Mouse (Mus musculus): ENCODE data around the gene Lamc2.

Lamc2 gene

DNA sequence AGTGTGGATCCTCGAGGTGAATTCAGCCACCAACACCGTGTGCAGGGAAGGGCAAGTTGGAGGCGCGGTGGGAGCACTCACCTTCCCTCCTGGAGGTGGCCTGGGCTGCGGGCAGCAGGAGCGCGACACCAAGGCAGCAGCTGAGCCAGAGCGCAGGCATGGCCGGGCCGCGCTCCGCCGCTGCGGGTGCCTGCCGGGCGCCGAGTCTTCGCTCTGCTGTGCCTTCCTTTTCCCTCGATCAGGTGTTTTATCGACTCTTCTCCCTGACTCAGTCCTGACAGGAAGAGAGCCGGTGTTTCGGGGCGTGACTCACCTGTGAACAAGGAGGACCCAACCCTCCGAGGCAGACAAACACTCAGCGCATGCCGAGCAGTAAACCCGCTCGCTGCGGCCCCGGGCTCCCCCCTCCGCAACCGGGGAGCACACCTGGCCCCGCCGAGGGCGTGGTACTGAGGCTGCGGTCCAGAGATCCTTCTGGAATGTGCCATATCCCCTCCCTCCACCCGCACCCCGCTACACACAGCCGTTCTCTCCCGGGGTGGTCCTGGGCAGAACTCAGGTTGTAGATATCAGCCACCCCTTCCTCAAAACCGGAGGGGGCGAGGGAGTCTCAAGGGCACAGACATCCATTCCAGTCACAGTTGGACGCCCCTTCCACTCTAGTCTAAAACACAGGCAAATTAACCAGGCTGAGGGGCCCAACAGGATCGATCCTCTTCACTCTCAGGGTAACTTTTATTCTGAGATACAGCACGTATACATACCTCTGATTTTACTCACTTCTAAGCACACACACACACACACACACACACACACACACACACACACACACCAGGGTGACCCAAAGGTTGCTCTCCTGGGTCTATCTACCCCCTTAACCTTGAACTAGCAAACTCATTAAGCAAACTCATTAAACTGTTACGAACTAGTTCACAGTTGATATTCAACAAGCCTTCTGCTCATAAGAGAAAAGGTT lies at the start of gene Lamc2:
Lamc2 (minus strand) TSS at position 620 of the 976 bp plus-strand sequence.
- DNase-seq (ENCODE audit: low spot score in 2 of 2), result no peak

DNA sequence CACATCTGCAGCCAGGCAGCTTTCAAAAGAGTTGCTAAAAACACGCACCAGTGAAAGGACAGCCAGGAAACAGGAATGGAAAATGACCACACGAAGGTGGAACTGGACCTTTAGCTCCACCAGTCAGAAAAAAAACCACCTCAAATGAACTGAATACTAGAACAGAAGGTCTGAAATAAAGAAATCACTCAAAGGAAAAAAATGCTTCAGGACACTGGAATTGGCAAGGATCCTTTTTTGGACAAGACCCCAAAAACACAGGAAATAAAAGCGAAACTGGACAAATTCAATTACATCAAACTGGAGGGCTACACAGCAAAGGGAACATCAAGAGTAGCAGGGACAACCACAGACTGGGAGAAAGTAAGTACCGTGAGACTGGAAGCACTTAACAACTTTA lies 49.3 kb upstream of the Lamc2 start:
- no peak for DNase-seq (ENCODE audit: low spot score in 2 of 2)

DNA sequence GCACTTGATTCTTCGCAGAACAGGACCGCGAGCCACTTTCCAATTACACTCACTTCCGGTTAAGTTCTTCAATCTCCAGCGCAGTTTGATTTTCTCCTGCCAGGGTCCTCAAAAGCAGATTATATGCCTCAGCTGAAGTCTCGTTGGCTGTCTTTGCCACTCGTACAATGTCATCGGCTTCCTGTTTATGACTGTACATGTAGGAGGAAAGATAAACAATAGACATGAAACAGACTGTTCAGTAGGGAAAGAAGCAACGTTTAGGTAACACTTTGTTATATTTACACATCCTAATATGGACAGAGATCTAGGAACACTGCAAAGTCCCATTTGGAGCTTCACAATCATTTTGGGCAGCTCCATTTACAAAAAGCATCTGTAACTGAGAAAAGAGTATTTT lies 45.4 kb upstream of the Lamc2 start:
- no peak for DNase-seq (ENCODE audit: low spot score in 2 of 2)

DNA sequence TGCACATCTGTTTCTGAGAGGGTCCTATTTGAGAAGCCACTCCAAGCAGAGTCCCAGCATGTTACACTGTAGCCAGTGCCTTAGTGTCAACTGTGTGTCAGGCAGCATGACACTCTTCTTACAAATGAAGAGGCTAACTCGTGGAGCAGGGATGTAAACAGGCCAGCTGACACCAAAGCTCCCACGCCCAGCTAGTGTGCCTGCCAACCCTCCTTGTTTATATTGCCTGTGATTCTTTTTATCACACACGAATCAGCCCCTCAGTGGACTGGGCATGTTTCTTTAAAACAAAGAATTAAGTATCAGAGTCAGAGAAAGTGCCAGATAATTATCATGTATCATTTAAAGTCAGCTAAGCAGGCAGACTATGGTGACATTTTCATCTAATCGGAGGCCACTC lies 41.7 kb upstream of the Lamc2 start:
- no peak for DNase-seq (ENCODE audit: low spot score in 2 of 2)

DNA sequence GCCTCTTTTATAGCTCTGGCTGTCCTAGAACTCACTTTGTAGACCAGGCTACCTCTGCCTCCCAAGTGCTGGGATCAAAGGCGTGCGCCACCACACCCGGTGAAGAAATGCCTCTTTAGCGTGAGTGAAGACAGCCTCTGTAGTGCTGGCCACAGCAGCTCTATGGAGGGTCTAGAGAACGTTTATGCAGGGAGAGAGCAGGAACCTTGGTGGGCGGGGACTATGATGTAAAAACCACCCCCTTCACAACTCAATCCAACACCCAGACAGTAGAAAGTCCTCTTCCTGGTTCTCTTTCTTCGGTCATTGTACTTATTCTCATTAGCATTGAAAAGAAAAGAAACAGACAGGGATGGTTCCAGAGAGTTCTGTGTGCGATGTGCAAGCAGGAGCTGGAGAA lies 40.8 kb upstream of the Lamc2 start:
- DNase-seq (ENCODE audit: low spot score in 2 of 2), result no peak

DNA sequence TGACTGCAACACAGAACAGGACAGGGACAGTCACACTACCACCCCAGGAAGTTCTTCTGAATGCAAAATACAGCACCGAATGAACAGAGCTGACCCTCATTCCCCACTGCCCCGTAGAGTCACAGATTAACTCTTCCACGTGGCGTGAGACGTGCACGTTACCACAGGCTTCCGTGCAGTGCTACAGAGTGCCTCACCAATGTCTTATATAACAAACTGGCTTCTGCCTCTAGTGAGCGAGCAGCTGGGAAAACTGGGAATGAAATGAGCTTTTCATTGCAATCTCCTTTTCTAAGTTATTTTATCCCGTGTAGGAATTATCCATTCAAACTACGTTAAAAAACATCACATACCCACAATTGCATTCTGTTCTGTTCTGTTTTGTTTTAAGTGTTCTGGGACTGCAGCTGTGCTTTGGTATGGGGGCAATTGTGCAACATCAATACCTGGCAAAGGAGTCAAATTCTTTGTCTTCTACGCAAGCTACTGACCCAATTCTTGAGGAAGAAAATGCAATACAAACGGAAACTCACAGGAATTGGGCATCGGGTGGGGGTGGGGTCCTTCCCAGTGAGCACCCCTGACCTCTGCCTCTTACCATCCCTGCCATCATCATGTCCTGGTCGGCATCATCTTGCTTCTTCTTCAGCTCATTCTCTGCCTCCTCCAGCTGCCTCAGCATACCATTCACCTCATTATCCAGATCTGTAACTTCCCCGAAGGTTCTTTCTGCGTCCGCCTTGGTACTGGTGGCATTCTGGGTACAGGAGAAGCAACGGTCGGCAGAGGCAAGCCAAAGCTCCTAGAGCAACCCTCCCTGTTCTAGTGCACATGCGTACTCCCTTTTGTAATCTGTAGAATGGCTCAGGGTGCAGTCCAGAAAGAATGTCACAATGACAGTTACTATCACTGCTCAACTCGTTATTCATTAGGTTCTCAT lies 39.8 kb upstream of the Lamc2 start:
- DNase-seq (ENCODE audit: low spot score in 2 of 2), result no peak

DNA sequence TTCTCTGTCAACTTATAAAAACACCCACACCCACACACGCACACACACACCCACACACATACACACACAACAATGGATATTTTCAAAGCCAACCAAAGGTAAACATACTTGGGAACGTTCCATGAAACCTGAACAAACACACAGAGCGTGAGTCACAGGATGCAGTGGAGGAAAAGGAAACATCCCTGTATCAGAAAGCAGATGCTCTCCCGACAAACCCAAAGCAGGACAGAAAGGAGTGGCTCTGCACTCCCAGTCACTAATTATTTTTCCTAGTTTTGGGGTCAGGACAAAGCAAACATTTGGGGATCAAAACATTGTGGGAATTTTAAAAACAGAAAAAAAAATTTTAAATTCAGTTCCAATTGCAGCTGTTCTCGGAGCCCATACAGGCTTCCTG lies 38.1 kb upstream of the Lamc2 start:
- DNase-seq (ENCODE audit: low spot score in 2 of 2), result no peak

DNA sequence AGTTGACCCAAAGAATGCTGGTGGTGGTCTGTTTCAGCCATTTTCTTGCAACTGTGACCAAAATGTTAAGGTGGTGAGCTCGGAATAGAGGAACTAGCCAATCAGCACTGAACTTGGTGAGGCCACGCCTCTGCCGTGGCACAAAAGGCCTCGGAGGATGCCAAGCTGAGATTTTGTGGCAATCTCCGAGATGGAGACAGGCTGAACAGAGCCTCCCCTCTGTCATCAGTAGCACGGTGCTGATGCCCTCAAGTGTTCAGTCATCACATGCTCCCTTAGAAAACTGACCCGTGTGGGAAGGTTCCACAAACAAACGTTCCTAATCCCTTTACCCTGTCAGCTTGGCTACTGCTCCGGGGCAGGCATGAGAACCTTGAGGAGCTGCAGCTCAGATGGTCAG lies 33.1 kb upstream of the Lamc2 start:
- no peak for DNase-seq (ENCODE audit: low spot score in 2 of 2)

DNA sequence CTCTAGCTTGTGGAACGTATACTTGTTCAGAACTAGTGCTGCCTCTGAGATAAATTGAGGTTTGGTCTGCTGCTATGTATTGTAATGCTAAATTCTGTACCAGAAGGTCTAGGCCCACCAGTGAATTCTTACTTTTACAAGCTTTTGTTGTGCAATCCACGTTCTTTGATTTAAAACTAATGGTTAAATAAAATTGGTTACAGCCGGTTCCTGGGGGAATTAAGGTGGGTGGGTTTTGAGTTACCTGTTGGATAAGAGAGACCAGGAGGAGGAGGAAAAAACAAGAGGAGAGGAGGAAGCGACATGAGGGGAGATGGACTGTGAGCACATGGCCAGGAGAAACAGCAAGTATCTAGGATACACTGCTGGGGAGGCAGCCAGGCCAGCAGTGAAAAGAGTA lies 30.3 kb upstream of the Lamc2 start:
- no peak for DNase-seq (ENCODE audit: low spot score in 2 of 2)

DNA sequence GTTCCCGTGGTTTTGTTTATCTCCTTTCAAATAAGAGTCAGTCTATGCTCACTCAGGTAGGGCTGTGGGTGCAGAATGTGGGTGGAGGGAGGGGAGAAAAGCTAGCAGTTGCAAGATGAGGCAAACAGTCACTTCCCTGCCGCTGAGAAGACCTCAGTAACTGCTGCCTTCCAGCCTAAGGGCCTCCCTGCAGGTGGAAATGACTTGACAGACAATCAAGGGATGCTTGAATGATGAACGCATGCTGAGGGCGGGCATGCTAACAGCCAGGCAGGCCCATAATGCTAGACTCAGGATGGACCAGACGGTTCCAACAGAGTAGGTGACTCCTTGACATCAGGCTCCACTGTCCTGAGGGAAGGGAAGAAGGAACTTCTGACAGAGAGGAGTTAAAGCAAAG lies 29.4 kb upstream of the Lamc2 start:
- DNase-seq (ENCODE audit: low spot score in 2 of 2), result no peak

DNA sequence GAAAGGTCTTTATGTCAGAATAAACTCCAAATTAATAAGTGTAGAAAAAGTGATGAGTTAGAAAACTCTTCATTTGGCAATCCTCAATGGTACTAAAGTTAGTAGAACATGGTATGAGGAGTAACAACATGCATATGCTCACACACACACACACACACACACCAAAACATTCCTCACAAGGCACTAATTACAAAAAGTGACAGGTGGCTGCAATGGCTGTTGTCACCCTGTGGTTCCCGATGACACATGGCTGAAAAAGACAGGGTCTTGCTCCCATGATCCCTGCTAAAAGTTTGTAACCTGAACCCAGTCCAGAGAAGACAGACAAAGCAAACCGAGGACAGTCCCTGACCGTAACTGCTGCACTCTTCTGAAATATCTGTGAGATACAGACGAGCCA lies 24.7 kb upstream of the Lamc2 start:
- no peak for DNase-seq (ENCODE audit: low spot score in 2 of 2)

DNA sequence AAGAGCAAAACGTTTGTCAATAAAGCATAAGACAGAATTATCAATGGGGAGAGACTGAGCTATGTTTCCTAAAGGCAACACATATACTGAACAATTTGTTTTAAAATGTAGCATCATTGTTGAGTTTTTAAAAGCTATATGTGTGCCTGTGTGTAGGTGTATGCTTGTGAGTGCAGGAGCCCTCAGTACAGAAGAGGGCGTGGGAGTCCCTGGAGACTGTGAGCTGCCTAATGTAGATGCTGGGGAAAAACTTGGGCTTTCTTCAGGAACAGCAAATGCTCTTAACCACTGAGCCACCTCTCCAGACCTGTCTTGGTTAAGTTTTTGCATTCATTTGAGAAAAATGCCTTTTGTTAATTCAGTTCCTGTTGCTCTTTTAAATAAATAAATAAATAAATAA lies 24.0 kb upstream of the Lamc2 start:
- DNase-seq (ENCODE audit: low spot score in 2 of 2), result no peak

DNA sequence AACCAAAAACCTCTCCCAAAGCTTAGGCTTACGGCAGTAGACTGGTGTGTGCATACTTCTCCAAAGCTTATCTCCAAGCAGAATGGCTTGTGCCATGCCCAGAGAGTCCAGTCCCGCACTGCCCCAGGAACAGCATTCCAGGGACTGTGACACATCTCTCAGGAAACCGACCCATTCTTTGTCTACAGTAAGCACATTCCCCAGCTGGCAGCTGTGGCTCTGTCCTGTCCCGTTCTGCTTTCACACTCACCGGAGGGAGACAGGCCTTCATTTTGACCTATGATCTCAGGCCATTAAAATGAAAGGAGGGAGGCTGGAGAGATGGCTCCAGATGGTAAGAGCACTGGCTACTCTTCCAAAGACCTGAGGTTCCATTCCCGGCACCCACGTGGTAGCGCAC lies 15.9 kb upstream of the Lamc2 start:
- no peak for DNase-seq (ENCODE audit: low spot score in 2 of 2)

DNA sequence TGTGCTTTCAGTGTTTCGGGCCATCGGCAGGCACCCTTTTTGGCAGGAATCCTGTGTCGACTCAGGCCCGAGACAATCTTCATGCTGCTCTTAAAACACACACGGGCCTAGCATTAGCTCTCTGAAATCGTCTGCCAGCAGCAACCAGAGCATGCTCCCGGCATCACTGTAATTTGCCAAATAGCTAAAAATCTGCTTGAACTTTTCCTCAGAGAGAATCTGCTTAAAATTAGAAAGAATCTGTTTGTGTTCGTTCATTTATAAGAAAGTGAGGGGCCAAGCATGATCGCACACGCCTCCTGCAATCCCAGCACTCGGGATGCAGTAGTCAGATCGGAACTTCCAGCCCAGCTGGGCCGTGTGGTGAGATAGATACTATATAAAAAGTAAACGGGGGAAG lies 15.2 kb upstream of the Lamc2 start:
- DNase-seq (ENCODE audit: low spot score in 2 of 2), result no peak

DNA sequence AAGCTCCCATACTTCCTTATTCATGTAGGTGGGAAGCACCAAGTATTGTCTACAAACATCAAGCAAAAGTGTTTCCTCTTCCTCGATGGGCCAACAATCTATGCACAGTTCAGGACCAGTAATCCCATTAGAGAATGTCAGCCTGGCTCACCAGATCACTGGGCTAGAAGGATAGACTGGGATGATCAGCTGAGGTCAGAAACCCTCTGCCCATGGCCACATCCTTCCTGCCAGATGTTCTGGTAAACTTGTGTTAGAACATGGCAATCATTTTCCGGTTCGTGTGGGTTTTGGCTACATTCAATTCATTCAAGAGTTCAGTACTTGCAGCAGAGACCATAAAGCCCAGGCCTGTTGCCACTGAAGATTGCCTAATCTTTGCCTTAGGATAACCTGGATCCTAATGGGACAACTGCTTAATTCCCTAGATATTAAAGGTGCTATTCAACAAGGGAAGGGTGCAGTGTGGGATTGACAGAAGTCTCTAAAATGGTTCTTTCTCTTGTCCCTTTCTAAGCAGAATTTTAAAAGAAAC lies 11.1 kb upstream of the Lamc2 start:
- no peak for DNase-seq (ENCODE audit: low spot score in 2 of 2)

DNA sequence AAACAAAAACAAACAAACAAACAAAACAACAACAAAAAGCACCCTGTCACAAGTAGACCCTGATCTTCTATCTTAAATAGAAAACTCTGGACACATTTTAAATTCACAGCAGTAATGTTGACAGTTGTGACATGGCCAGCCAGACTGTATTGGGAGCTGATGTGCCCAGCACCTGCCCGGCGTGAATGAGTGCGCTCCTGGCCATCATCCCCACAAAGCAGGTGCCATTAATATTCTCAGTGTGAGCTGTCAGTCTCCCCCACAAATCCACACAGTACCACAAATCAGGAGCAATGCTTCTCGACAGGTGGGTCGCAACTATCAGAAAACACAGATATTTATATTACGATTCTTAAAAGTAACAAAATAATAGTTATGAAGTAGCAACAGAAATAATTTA lies 6.7 kb upstream of the Lamc2 start:
- no peak for DNase-seq (ENCODE audit: low spot score in 2 of 2)

DNA sequence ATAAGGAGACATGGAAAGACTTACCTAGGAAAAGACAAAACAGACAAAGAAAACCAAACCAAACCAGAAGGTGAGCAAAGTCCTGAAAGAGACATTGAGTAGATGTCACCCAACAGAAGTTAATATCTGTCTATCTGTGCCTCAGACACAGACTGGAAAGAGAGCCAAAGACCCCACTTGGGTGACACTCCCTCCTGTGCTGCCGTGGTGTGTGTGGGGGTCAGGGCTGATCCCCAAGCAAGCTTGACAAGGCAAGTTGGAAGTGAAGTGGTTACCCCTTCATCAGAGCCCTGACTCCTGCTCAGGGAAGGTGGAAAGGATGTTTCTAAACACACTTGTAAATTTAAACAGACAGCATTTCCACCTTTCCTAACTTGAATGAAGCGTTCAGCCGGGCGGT lies 6.1 kb upstream of the Lamc2 start:
- DNase-seq (ENCODE audit: low spot score in 2 of 2), result no peak

DNA sequence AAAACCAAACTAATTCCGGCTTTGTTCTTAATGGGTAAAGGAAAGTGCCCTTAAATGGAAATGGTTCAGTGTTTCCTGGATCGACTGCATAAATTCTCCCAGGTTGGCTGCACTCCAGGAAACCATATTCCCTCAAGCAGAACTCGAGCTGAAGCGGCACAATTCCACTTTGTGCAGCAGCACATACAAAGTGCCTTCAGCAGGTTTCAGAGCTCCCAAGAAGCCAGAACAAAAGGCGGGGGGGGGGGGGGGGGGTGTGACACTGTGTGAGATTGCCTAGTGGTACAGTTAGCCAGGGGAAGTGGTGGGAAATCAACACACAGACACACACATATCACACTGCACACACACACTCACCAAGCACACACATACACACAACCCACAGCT lies 5.7 kb upstream of the Lamc2 start:
- no peak for DNase-seq (ENCODE audit: low spot score in 2 of 2)

DNA sequence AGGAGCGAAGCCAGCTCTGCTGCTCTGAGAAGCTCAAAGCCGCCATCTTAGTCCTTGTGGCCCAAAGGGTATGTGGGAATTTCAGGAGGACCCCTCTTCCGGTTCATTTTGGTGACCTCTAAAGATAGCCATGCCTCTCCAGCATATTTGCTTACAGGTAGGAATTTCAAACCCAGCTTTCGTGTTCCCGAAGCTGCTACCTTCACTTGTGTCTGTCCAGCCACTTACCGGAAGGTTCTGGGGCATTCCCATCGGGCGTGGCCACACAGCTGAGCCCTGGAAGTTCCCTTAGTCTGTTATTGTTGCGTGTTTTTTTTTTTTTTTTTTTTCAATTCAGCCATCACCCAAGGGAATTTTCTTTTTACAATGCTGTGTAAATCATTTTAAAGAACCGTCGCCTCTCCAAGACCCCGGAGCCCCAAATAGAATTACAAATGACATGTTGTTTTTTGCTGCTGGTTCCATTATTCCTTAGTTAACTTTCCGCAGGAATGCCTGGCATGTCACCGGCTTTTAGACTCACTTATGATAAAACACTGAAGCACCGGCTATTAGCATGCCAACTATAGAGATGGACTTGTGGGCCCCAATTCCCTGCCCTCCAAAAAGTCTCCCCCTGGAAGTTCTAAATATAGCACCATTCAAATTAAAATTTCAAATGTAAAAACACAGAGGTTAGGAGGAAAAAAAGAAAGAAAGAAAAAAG lies 5.1 kb upstream of the Lamc2 start:
- no peak for DNase-seq (ENCODE audit: low spot score in 2 of 2)

DNA sequence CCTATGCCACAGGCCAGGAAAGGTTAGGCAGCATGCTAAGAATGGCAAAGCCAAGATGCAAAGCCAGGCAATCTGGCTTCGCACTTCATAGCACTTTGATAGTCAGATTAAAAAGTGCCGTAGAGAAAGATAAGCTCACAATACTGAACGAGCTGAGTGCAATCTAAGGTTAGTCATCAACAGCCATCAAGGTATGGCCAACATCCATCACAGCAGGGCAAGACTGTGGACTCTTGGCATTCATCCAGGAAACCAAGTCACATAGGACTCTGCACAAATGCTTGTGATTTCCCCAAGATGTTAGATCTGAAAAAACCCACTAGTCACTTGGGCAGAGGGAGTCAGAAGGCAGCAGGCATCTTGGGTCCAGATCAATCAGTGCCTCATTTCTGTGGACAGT lies 1.8 kb upstream of the Lamc2 start:
- no peak for DNase-seq (ENCODE audit: low spot score in 2 of 2)

DNA sequence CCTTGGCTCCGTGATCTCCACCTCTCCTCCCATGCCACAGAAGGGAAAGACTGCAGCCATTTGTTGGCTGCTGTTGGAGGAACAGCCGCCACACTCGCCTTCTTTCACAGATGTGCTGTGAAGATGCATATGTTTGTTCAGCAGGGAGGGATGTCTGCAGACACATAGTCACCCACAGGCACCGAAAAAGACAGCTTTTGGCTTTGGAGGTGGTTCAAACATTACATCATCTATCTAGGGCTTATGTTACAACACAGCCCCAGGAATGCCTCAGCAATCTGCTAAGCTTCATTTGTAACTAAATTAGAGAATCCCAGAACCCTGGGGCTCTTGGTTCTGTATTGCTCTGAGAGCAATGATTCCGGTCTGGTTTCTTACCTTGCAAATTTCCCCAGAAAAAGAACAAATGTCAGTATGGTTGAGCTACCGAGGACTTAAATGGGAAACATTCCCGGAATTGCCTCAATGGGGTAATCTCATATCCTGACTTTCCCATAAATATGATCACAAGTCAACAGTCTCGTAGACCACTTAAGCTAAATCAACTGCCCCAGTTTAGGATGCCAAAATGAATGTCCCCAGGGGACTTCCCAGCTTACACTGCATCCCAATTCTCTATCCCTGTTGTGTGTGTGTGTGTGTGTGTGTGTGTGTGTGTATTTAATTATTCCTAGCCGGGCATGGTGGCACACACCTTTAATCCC lies 5.5 kb downstream of the Lamc2 start:
- no peak for DNase-seq (ENCODE audit: low spot score in 2 of 2)

Measured in spleen, postnatal 10 days (tissue).